18 mouse cellular contexts compared by ENCODE assay signal in the genomic region with DNA sequence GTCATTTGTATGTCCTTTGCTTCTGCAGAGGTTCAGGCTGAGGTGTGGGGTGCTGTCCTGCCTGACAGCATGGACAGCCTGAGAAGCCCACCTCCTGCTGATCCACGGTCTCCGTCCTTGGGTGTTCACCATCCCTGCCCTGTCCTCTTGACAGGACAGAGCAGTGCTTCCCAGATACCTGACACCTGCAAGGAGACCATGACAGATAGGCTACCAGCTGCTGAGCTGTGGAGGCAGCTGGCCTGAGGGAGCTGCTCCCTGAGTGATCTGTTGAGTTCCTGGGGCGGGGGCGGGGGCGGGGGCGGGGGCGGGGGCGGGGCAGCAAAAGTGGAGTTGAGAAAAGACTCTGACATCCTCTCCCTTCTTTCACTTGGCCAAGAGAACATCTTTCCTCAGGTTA. TPM values are rescaled to one million over a fixed set of nuclear protein-coding genes. Genes with fewer than 3 reads are reported as not detected.
DNase-seq lines count a peak whose midpoint lies in the region; ATAC-seq and TF ChIP-seq lines count a peak whose summit lies in the region.
"Had no signal": no experiment of that assay in that cellular context is flagged by ENCODE, and none has a peak within 500 bp of the region (broad histone marks: within the 10 kb centered on the region; RNA-seq: fewer than 3 reads in every experiment).

No protein-coding gene starts in this region.

- 0 out of 2 replicates have a peak, but pooled peaks have one; percentile 33 for ATAC-seq in intestine, embryonic 14.5 days (replicated peaks; ENCODE audit: low FRiP score, low TSS enrichment, low read depth)
- no peak for ATAC-seq in intestine, embryonic 15.5 days
- no peak for ATAC-seq in lung, embryonic 16.5 days (ENCODE audit: low read depth)
- ATAC-seq in stomach, embryonic 16.5 days (ENCODE audit: insufficient read depth, low FRiP score) = no peak
- ATAC-seq: forebrain, embryonic 13.5 days had no signal

- no peak overlapping the region for H3K4me3 ChIP-seq in intestine, embryonic 14.5 days (ENCODE audit: low read depth, low read length)
- no peak overlapping the region for H3K4me3 ChIP-seq in intestine, embryonic 15.5 days (replicated peaks)
- no peak overlapping the region for H3K4me3 ChIP-seq in lung, embryonic 16.5 days (ENCODE audit: low read length)
- no peak overlapping the region for H3K4me3 ChIP-seq in lung, adult 2 months (replicated peaks; ENCODE audit: extremely low read depth, low read depth, low read length)
- H3K4me3 ChIP-seq in limb, embryonic 10.5 days = no peak overlapping the region
- no peak overlapping the region for H3K4me3 ChIP-seq in stomach, embryonic 16.5 days (replicated peaks; ENCODE audit: low read length)
- H3K4me3 ChIP-seq: forebrain, embryonic 13.5 days; heart, embryonic 13.5 days; limb, embryonic 15.5 days had no signal

- H3K4me2 ChIP-seq in intestine, embryonic 14.5 days (ENCODE audit: low read length) = no peak overlapping the region
- no peak overlapping the region for H3K4me2 ChIP-seq in intestine, embryonic 15.5 days (replicated peaks)
- H3K4me2 ChIP-seq in lung, embryonic 16.5 days (ENCODE audit: low read depth, low read length) = no peak overlapping the region
- H3K4me2 ChIP-seq in stomach, embryonic 16.5 days (ENCODE audit: low read depth, low read length) = no peak overlapping the region
- H3K4me2 ChIP-seq: forebrain, embryonic 13.5 days; heart, embryonic 13.5 days; limb, embryonic 15.5 days had no signal

- no peak for DNase-seq in intestine, embryonic 14.5 days (ENCODE audit: low spot score)
- no peak for DNase-seq in lung, adult 2 months
- DNase-seq in limb, embryonic 10.5 days (ENCODE audit: low spot score) = peak; percentile 32
- no peak for DNase-seq in layer of hippocampus, adult 18-20 months (ENCODE audit: low spot score in 2 of 2)
- DNase-seq in right cerebral cortex, postnatal 14 days = no peak
- DNase-seq: adrenal gland, postnatal 10 days; cerebellum, adult 11 months; gastrocnemius, postnatal 36 days; heart, postnatal 4 days; lung, adult 18-20 months; right cerebral cortex, postnatal 4 days; thymus, postnatal 14 days had no signal

- H3K9me3 ChIP-seq in intestine, embryonic 14.5 days (ENCODE audit: control insufficient read depth, low read length) = no peaks in the 10 kb centered on the region
- no peaks in the 10 kb centered on the region for H3K9me3 ChIP-seq in intestine, embryonic 15.5 days
- H3K9me3 ChIP-seq in lung, embryonic 16.5 days (ENCODE audit: control insufficient read depth, low read length) = no peaks in the 10 kb centered on the region
- no peaks in the 10 kb centered on the region for H3K9me3 ChIP-seq in limb, embryonic 10.5 days (replicated peaks)
- H3K9me3 ChIP-seq in stomach, embryonic 16.5 days (replicated peaks; ENCODE audit: control insufficient read depth, low read length) = no peaks in the 10 kb centered on the region
- H3K9me3 ChIP-seq: forebrain, embryonic 13.5 days; heart, embryonic 13.5 days; limb, embryonic 15.5 days had no signal

- no peak for TF ChIP-seq POLR2A in lung, adult 2 months (IDR thresholded peaks at IDR 0.05; ENCODE audit: borderline replicate concordance, extremely low read depth, low read depth, low read length)

- H3K36me3 ChIP-seq in intestine, embryonic 14.5 days (ENCODE audit: control insufficient read depth, insufficient read depth, low read length) = no peaks in the 10 kb centered on the region
- H3K36me3 ChIP-seq in intestine, embryonic 15.5 days = no peaks in the 10 kb centered on the region
- no peaks in the 10 kb centered on the region for H3K36me3 ChIP-seq in lung, embryonic 16.5 days (ENCODE audit: control insufficient read depth, insufficient read depth, low read length)
- no peaks in the 10 kb centered on the region for H3K36me3 ChIP-seq in limb, embryonic 10.5 days
- H3K36me3 ChIP-seq in stomach, embryonic 16.5 days (ENCODE audit: control insufficient read depth, insufficient read depth, low read length) = no peaks in the 10 kb centered on the region
- H3K36me3 ChIP-seq: heart, embryonic 13.5 days; limb, embryonic 15.5 days had no signal

- no peaks in the 10 kb centered on the region for H3K27me3 ChIP-seq in intestine, embryonic 14.5 days (replicated peaks; ENCODE audit: control insufficient read depth, insufficient read depth, low read length)
- H3K27me3 ChIP-seq in intestine, embryonic 15.5 days (replicated peaks) = no peaks in the 10 kb centered on the region
- no peaks in the 10 kb centered on the region for H3K27me3 ChIP-seq in lung, embryonic 16.5 days (ENCODE audit: control insufficient read depth, insufficient read depth, low read depth, low read length)
- H3K27me3 ChIP-seq in limb, embryonic 10.5 days (ENCODE audit: low read depth, poor library complexity, severe bottlenecking) = no peaks in the 10 kb centered on the region
- H3K27me3 ChIP-seq in stomach, embryonic 16.5 days (ENCODE audit: control insufficient read depth, insufficient read depth, low read length) = no peaks in the 10 kb centered on the region
- H3K27me3 ChIP-seq: forebrain, embryonic 13.5 days; heart, embryonic 13.5 days; limb, embryonic 15.5 days had no signal

- H3K4me1 ChIP-seq in intestine, embryonic 14.5 days (replicated peaks; ENCODE audit: control insufficient read depth, insufficient read depth, low read length) = peaks cover 23% of the 10 kb centered on the region
- H3K4me1 ChIP-seq in intestine, embryonic 15.5 days (replicated peaks) = peaks cover 21% of the 10 kb centered on the region
- H3K4me1 ChIP-seq in lung, embryonic 16.5 days (replicated peaks; ENCODE audit: control insufficient read depth, insufficient read depth, low read length) = peaks cover 26% of the 10 kb centered on the region
- H3K4me1 ChIP-seq in lung, adult 2 months (ENCODE audit: control insufficient read depth, insufficient read depth, low read length) = peaks cover 25% of the 10 kb centered on the region
- H3K4me1 ChIP-seq in limb, embryonic 10.5 days = peaks cover 30% of the 10 kb centered on the region
- peaks cover 38% of the 10 kb centered on the region for H3K4me1 ChIP-seq in stomach, embryonic 16.5 days (ENCODE audit: control insufficient read depth, insufficient read depth, low read length)

- no peak overlapping the region for H3K27ac ChIP-seq in intestine, embryonic 14.5 days (ENCODE audit: low read depth)
- H3K27ac ChIP-seq in intestine, embryonic 15.5 days = no peak overlapping the region
- H3K27ac ChIP-seq in lung, embryonic 16.5 days (ENCODE audit: low read length) = peak overlapping the region; percentile 62; the same call in 1 of the 2 replicates
- no peak overlapping the region for H3K27ac ChIP-seq in limb, embryonic 10.5 days
- H3K27ac ChIP-seq in stomach, embryonic 16.5 days (ENCODE audit: low read length) = 0 out of 2 replicates have a peak overlapping the region, but pooled peaks have one; percentile 43
- H3K27ac ChIP-seq: forebrain, embryonic 13.5 days; heart, embryonic 13.5 days; limb, embryonic 15.5 days had no signal

- no peak for TF ChIP-seq CTCF in lung, adult 2 months (IDR thresholded peaks at IDR 0.05; ENCODE audit: insufficient read depth, low read length)

- H3K9ac ChIP-seq in intestine, embryonic 14.5 days (ENCODE audit: low read length) = no peak overlapping the region
- H3K9ac ChIP-seq in intestine, embryonic 15.5 days = no peak overlapping the region
- H3K9ac ChIP-seq in lung, embryonic 16.5 days (ENCODE audit: low read length) = no peak overlapping the region
- no peak overlapping the region for H3K9ac ChIP-seq in stomach, embryonic 16.5 days (ENCODE audit: low read length)
- H3K9ac ChIP-seq: forebrain, embryonic 13.5 days; limb, embryonic 15.5 days had no signal

- 7% methylated on average over 8 of the region's 8 CpGs for WGBS in intestine, embryonic 14.5 days
- 14% methylated on average over 8 of the region's 8 CpGs for WGBS in intestine, embryonic 15.5 days
- 11% methylated on average over 8 of the region's 8 CpGs for WGBS in lung, embryonic 16.5 days
- 26% methylated on average over 8 of the region's 8 CpGs for WGBS in lung, adult 2 months
- WGBS in limb, embryonic 10.5 days = 4% methylated on average over 8 of the region's 8 CpGs
- 20% methylated on average over 5 of the region's 8 CpGs for WGBS in stomach, embryonic 16.5 days

RNA-seq across cellular contexts. Expression of a gene that starts 36.3 kb away (rescaled TPM):
- 15.2 and 15.5 TPM in 2 replicates for polyA plus RNA-seq in intestine, embryonic 14.5 days (2014; fragmentation: Nextera tagmentation; extraction: Ambion mirVana)
- polyA plus RNA-seq in intestine, embryonic 15.5 days (2015; fragmentation: Nextera tagmentation; extraction: Ambion mirVana) = 7.6 and 8.1 TPM in 2 replicates
- 9.6 and 10.4 TPM in 2 replicates for polyA plus RNA-seq in lung, embryonic 16.5 days (2015; fragmentation: Nextera tagmentation; extraction: Ambion mirVana)
- polyA plus RNA-seq in lung, adult 2 months (2012; rRNA removed) = 11.0 and 14.6 TPM in 2 replicates
- polyA plus RNA-seq in limb, embryonic 10.5 days (2016; fragmentation: Nextera tagmentation; extraction: Ambion mirVana) = 13.6 and 16.4 TPM in 2 replicates
- polyA plus RNA-seq in stomach, embryonic 16.5 days (2015; fragmentation: Nextera tagmentation; extraction: Ambion mirVana) = 9.7 and 10.4 TPM in 2 replicates
- total RNA-seq in layer of hippocampus, adult 18-20 months (2021) = 10 to 100 TPM; 50.5 to 50.8 TPM

Comparison
In these comparisons a context has a peak if more than half of its experiments do, and no peak if none do; other contexts are left out.
1. H3K27ac ChIP-seq: peak in lung, embryonic 16.5 days (single experiment) and stomach, embryonic 16.5 days (single experiment); none in intestine, embryonic 14.5 days (single experiment), intestine, embryonic 15.5 days (single experiment) and limb, embryonic 10.5 days (single experiment).